Mouse (Mus musculus) olfactory bulb, adult 2 months (tissue): Measurements from ENCODE around the gene Gm4969. TPM values are rescaled to one million over a fixed set of nuclear protein-coding genes. Genes with fewer than 3 reads are reported as not detected.

Experiments used
- H3K27ac ChIP-seq: fragments of 200-500 bp; 2 replicates; pipeline ENCODE4 v1.5.1; 2012; ENCODE audit warnings: low read depth, low read length; ENCODE audit not compliant: insufficient read depth
- H3K4me1 ChIP-seq: fragments of 200-500 bp; 2 replicates; pipeline ENCODE4 v1.6.1; 2012; ENCODE audit warnings: low read length; ENCODE audit not compliant: control insufficient read depth, insufficient read depth
- H3K4me3 ChIP-seq: fragments of 200-500 bp; 2 replicates; pipeline ENCODE4 v1.5.1; 2012; ENCODE audit warnings: mild to moderate bottlenecking, low read depth, low read length, moderate library complexity; ENCODE audit not compliant: insufficient read depth
- CTCF ChIP-seq: fragments of 200-500 bp; IDR thresholded peaks from 2 replicates; pipeline ENCODE4 v1.5.1; 2012; ENCODE audit warnings: low read depth, mild to moderate bottlenecking, low read length, moderate library complexity; ENCODE audit not compliant: insufficient read depth
- POLR2A ChIP-seq: fragments of 200-500 bp; IDR thresholded peaks from 2 replicates; pipeline ENCODE4 v1.6.1; 2012; ENCODE audit warnings: mild to moderate bottlenecking, low read depth, low read length, moderate library complexity; ENCODE audit not compliant: insufficient read depth
- WGBS: fragments of 180-500 bp; shearing (Covaris S2); methylation state at CpG from one replicate; pipeline ENCODE4 v1.1.7; 2018; 5-methylcytosine and 5-hydroxymethylcytosine counted together
- polyA plus RNA-seq: library from polyadenylated mRNA; stranded (reverse); fragments of >200 nt; gene quantifications from 2 replicates; pipeline ENCODE4 v1.2.4, GENCODE M21; 2012; ENCODE audit warnings: low replicate concordance; ENCODE audit not compliant: missing spikeins, insufficient read depth, insufficient read length

Gm4969 gene
- polyA plus RNA-seq, result not detected in 2 replicates

DNA sequence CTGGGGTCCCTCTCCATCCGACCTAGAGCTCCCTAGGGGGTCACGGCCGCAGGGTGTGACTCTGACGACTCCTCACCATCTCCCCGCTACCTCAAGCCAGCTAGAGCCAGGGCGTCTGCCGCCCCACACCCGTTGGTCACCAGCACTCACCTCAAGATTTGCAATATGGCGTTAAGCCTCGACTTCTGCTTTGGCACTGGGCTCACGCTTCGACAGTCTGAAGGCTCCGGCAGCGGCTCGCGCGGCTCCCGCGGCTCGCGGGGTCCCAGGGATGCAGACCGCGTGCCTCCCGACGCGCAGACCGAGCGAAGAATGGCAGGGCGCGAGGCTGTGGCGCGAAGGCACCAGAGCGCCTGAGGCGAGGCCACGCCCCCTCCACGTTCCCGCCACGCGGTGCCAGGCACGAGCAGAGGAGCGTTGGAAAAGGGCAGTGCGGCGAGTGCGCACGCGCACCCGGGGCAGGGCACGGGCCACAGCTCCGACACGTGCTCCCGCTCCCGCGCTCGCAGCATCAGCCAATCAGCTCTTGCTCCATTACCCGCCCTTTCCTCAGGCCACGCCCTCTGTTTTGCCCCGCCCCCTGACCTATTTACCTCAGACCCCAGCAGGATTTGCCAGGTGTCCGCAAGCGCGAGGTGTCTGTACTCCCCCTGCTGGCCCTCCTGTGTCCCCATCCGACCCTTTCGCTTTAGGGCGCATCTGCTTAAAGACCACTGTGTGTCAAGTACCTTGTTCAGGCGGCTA, at the start of gene Gm4969:
TSS of gene Gm4969 (minus strand) at position 341 of the 744 bp plus-strand sequence.
- TF ChIP-seq CTCF (no peak), POLR2A (no peak)
- Histone ChIP-seq H3K27ac (no peak within 1 kb of the TSS), H3K4me1 (peaks cover 12% of the 10 kb centered on the region), H3K4me3 (peak within 1 kb of the TSS; percentile 29)
- 21% methylated on average over 64 of the region's 64 CpGs for WGBS

DNA sequence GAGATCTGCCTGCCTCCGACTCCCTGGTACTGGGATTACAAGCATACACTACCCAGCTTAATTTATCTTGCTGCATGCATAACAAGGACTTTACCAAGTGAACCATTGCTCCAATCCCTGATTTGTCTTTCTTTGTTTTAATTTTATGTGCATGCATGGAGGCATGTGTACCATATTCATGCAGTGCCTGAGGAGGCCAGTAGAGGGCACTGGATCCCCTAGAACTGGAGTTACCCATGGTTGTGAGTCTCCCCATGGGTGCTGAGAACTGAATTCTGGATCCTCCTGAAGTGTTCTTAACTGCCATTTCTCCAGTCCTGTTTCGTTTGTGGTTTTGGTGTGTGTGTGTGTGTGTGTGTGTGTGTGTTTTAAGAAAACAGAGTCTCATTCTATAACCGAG, 48.8 kb upstream of the Gm4969 start:
- TF ChIP-seq POLR2A (no peak), CTCF (no peak)
- 89% methylated on average over 3 of the region's 3 CpGs for WGBS
- Histone ChIP-seq H3K4me1 (peaks cover 51% of the 10 kb centered on the region), H3K4me3 (no peak overlapping the region), H3K27ac (no peak overlapping the region)

GRCm38 (mm10) chr7:19165656-19166423, 47.7 kb upstream of the Gm4969 start, which contains the start of gene Gipr:
Gipr (minus strand) TSS chr7:19166127.
- peaks cover 40% of the 10 kb centered on the region for H3K4me1 ChIP-seq
- no peak within 1 kb of the TSS for H3K4me3 ChIP-seq
- WGBS, result 14% methylated on average over 14 of the region's 14 CpGs
- TF ChIP-seq POLR2A, result no peak
- TF ChIP-seq CTCF, result no peak
- no peak within 1 kb of the TSS for H3K27ac ChIP-seq

- H3K27ac ChIP-seq, result no peak overlapping the region
- peaks cover 38% of the 10 kb centered on the region for H3K4me1 ChIP-seq
- 23% methylated on average over 13 of the region's 13 CpGs for WGBS
- no peak overlapping the region for H3K4me3 ChIP-seq
- no peak for TF ChIP-seq CTCF
- TF ChIP-seq POLR2A, result no peak
Observed at GRCm38 (mm10) chr7:19164978-19165377, 46.8 kb upstream of the Gm4969 start.

GRCm38 (mm10) chr7:19164189-19164588, 46.0 kb upstream of the Gm4969 start:
- WGBS, result 11% methylated on average over 6 of the region's 6 CpGs
- H3K27ac ChIP-seq, result no peak overlapping the region

GRCm38 (mm10) chr7:19163752-19164151, 45.6 kb upstream of the Gm4969 start:
- WGBS, result 43% methylated on average over 12 of the region's 12 CpGs
- H3K4me1 ChIP-seq, result peaks cover 38% of the 10 kb centered on the region
- no peak overlapping the region for H3K27ac ChIP-seq
- TF ChIP-seq CTCF (no peak), POLR2A (no peak)
- no peak overlapping the region for H3K4me3 ChIP-seq

More at GRCm38 (mm10) chr7:19164189-19164588, 46.0 kb upstream of the Gm4969 start:
- no peak overlapping the region for H3K4me3 ChIP-seq
- no peak for TF ChIP-seq CTCF
- TF ChIP-seq POLR2A, result no peak
- H3K4me1 ChIP-seq, result peaks cover 38% of the 10 kb centered on the region

DNA sequence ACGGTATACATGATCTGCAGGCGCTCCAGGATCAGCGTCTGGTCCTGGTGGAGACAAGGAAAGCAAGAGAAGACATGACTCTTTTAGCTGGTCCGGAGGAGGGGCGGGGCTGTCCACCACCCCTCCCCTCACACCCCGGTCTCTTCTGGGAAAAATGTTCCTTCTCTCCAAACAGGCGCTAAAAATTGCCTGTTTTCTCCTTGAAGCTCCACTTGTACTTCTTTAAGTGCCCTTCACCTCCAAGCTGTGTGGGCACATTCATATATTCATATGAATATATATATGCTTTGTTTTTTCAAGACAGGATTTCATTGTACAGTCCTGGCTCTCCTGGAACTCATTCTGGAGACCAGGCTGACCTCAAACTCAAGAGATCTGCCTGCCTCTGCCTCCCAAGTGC, 44.8 kb upstream of the Gm4969 start:
- H3K4me3 ChIP-seq, result no peak overlapping the region
- TF ChIP-seq CTCF (no peak), POLR2A (no peak)

GRCm38 (mm10) chr7:19160115-19160514, 41.9 kb upstream of the Gm4969 start:
- Histone ChIP-seq H3K4me1 (peaks cover 50% of the 10 kb centered on the region), H3K27ac (no peak overlapping the region), H3K4me3 (peak overlapping the region; percentile 21; the same call in 1 of the 2 replicates)
- 2% methylated on average over 19 of the region's 20 CpGs for WGBS
- TF ChIP-seq POLR2A (no peak), CTCF (no peak)

More for the DNA sequence above, 44.8 kb upstream of the Gm4969 start:
- Histone ChIP-seq H3K4me1 (peaks cover 38% of the 10 kb centered on the region), H3K27ac (no peak overlapping the region)
- 84% methylated on average over 7 of the region's 7 CpGs for WGBS

- WGBS, result 31% methylated on average over 18 of the region's 18 CpGs
- TF ChIP-seq CTCF (no peak), POLR2A (no peak)
- Histone ChIP-seq H3K4me3 (no peak overlapping the region), H3K4me1 (peaks cover 49% of the 10 kb centered on the region), H3K27ac (no peak overlapping the region)
Observed at GRCm38 (mm10) chr7:19159411-19159810, 41.2 kb upstream of the Gm4969 start.
